Mouse (Mus musculus): ENCODE data around the gene Col1a2.

GRCm38 (mm10) chr6:4488349-4488748 is 16.3 kb upstream of the Col1a2 start:
- TF ChIP-seq CTCF (IDR thresholded peaks at IDR 0.05; ENCODE audit: insufficient read depth, low read depth, low read length) (no peak), POLR2A (IDR thresholded peaks at IDR 0.05; ENCODE audit: insufficient read depth, low read depth, low read length) (no peak)
